Mouse (Mus musculus) stomach, embryonic 16.5 days (tissue): ENCODE data around the gene Ganc. TPM values are rescaled to one million over a fixed set of nuclear protein-coding genes. Genes with fewer than 3 reads are reported as not detected.
A peak's percentile ranks its signal among the peaks of the same experiment; 100 is the strongest.

Source experiments
- ATAC-seq: fragments of 200-750 bp; cut with Nextera tagmentation; 2 replicates; pipeline ENCODE4 v1.8.0; 2017; ENCODE audit warnings: moderate number of reproducible peaks, moderate TSS enrichment; ENCODE audit not compliant: insufficient read depth, low FRiP score
- H3K27ac ChIP-seq: fragments of 300-500 bp; sonication (generic); 2 replicates; pipeline ENCODE4 v1.5.1; 2014; ENCODE audit warnings: low read length
- H3K27me3 ChIP-seq: fragments of 300-500 bp; sonication (generic); 2 replicates; pipeline ENCODE4 v1.6.1; 2014; ENCODE audit warnings: low read length, control low read depth, mixed read lengths; ENCODE audit not compliant: control insufficient read depth, insufficient read depth
- H3K36me3 ChIP-seq: fragments of 300-500 bp; sonication (generic); 2 replicates; pipeline ENCODE4 v1.6.1; 2014; ENCODE audit warnings: low read length; ENCODE audit not compliant: control insufficient read depth, insufficient read depth
- H3K4me1 ChIP-seq: fragments of 300-500 bp; sonication (generic); 2 replicates; pipeline ENCODE4 v1.6.1; 2014; ENCODE audit warnings: low read length, control low read depth, mixed read lengths; ENCODE audit not compliant: control insufficient read depth, insufficient read depth
- H3K4me2 ChIP-seq: fragments of 300-500 bp; sonication (generic); 2 replicates; pipeline ENCODE4 v1.6.1; 2014; ENCODE audit warnings: low read depth, low read length, mixed read lengths
- H3K4me3 ChIP-seq: fragments of 300-500 bp; sonication (generic); replicated peaks from 2 replicates; pipeline ENCODE4 v1.5.1; 2014; ENCODE audit warnings: mild to moderate bottlenecking, low read length
- H3K9ac ChIP-seq: fragments of 300-500 bp; sonication (generic); 2 replicates; pipeline ENCODE4 v1.6.1; 2014; ENCODE audit warnings: low read length
- H3K9me3 ChIP-seq: fragments of 300-500 bp; sonication (generic); replicated peaks from 2 replicates; pipeline ENCODE4 v1.6.1; 2016; ENCODE audit warnings: low read length, control low read depth; ENCODE audit not compliant: control insufficient read depth
- WGBS: fragments of 180-500 bp; shearing (Covaris S2); extraction: QIAGEN DNeasy Blood & Tissue Kit; methylation state at CpG from one replicate; pipeline ENCODE4 v1.1.7; 2014; 5-methylcytosine and 5-hydroxymethylcytosine counted together
- polyA plus RNA-seq: library from polyadenylated mRNA; unstranded; fragments of >200 nt; fragmentation: Nextera tagmentation; extraction: Ambion mirVana; gene quantifications from 2 replicates; pipeline ENCODE4 v1.2.1, GENCODE M21; 2015

Ganc gene
- polyA plus RNA-seq, 1 experiment from 2014 or later: 10.3 TPM

DNA sequence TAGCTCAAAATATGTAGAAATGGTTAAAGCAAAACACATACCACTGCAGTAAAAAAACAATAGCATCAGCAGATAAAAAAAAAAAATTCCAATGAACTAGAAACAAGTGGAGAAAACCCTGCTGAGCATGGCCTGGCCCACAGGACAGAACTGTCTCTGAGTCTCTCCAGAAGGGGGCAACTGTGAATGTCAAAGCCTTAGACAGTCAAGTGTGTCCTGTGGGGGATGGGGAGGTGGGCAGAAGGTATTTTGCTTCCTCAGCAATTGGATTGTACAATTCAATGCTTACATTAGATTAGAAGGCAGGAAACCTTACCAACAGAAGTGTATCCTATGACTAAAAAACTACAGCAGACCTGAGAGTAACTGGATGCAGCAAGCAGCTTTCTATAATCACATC lies 11.3 kb upstream of the Ganc start:
- no peak for ATAC-seq
- H3K4me3 ChIP-seq: no peak overlapping the region

DNA sequence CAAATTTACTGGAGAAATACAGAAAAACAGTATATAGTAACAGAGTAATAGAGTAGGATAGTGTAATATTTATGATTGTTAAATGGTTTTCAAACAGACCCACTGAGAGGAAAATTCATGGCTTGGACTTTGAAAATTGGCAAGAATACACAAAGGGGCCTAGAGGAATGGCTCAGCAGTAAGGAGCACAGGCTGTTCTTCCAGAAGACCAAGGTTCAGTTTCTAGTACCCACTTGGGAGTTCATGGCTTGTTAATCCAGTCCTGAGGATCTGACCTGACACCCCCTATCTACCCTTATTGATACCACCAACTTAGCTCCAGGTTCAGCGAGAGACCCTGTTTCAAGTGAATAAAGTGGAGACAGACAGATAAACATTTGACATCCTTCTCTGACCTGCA lies 5.7 kb upstream of the Ganc start:
- Histone ChIP-seq H3K36me3 (peaks cover 5% of the 10 kb centered on the region; the same call in 1 of the 2 replicates), H3K27me3 (no peaks in the 10 kb centered on the region), H3K4me1 (peaks cover 7% of the 10 kb centered on the region), H3K9ac (no peak overlapping the region), H3K27ac (no peak overlapping the region), H3K9me3 (no peaks in the 10 kb centered on the region), H3K4me3 (no peak overlapping the region), H3K4me2 (no peak overlapping the region)
- no peak for ATAC-seq
- WGBS: 93% methylated on average over 1 of the region's 1 CpGs

More for the DNA sequence above, 11.3 kb upstream of the Ganc start:
- Histone ChIP-seq H3K4me1 (no peaks in the 10 kb centered on the region), H3K27me3 (no peaks in the 10 kb centered on the region), H3K36me3 (peaks cover 19% of the 10 kb centered on the region; the same call in 1 of the 2 replicates), H3K9me3 (no peaks in the 10 kb centered on the region), H3K9ac (no peak overlapping the region), H3K27ac (no peak overlapping the region), H3K4me2 (no peak overlapping the region)

DNA sequence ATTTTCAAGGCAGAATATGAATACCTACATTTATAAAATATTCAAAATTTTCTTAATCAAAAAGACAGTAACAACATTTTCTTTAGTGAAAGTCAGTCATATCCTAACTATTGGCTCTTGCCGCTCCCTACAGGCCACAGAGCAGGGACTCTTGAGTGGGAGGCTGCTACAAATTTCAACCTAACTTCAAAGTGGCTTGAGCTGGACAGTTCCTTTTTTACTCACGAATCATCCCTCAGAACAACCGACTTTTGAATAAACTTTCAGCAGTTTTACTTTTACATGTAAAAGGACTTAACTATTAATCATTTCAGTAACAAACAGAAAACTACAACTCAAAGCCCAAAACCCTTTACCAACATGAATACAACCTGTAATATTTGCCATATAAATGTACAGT lies 883 bp upstream of the Ganc start:
- H3K9ac ChIP-seq: peak overlapping the region; percentile 50
- H3K36me3 ChIP-seq: no peaks in the 10 kb centered on the region
- peak overlapping the region; percentile 61 for H3K4me2 ChIP-seq
- WGBS: 25% methylated on average over 3 of the region's 3 CpGs
- H3K27ac ChIP-seq: no peak overlapping the region
- no peaks in the 10 kb centered on the region for H3K27me3 ChIP-seq
- H3K9me3 ChIP-seq: no peaks in the 10 kb centered on the region
- H3K4me3 ChIP-seq: peak overlapping the region; percentile 71
- peaks cover 7% of the 10 kb centered on the region for H3K4me1 ChIP-seq
- no peak for ATAC-seq

DNA sequence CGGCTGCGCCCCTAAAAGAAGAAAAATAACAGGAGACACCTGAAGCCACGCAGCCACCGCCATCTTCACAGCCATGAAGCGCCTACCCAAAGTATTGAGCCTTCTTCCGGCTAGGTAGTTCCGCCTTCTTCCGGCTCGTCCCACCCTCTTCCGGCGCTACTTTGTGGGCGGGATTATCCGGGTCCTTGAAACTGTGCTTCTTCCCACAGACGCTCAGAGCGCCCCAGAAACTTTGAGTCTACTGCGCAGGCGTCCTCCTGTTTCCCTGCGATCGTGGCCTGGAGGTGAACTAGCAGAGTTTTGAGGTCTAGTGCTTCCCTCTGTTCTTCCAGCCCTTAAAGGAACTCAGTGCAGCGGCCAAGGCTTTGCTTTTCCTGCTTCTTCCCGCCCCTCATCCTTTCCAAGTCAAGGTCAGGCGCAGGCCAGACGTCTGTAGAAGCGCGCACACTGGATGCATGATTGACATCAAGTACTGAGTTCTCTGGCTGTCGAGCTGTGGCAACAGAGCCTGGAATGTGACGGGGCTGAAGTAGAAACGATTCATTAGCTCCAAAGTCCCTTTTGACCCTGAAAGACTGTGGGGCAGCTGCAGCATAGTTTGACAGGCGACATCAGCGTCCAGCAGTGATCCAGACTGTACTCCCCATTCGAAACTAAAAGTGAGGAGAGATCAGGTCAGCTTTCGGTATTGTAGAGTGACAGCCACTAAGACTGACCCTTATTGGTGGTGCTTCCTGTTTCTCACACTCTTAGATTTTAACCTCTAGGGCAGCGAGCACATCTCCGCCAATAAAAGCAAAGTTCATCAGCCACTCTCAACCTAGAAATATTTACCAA lies 508 bp downstream of the Ganc start, which contains the start of gene Tmem87a:
Gene Tmem87a, minus strand, starts transcription at position 128 of the 837 bp plus-strand sequence.
- H3K4me1 ChIP-seq: peaks cover 7% of the 10 kb centered on the region
- H3K36me3 ChIP-seq: no peaks in the 10 kb centered on the region
- WGBS: under 1% methylated on average over 34 of the region's 34 CpGs
- no peaks in the 10 kb centered on the region for H3K9me3 ChIP-seq
- H3K27ac ChIP-seq: peak within 1 kb of the TSS; percentile 99
- peak within 1 kb of the TSS; percentile 71 for H3K4me3 ChIP-seq
- peak within 1 kb of the TSS; percentile 86 for H3K9ac ChIP-seq
- peak within 1 kb of the TSS; percentile 76 for H3K4me2 ChIP-seq
- H3K27me3 ChIP-seq: no peaks in the 10 kb centered on the region
- ATAC-seq: peak; percentile 99

GRCm38 (mm10) chr2:120404823-120405765 lies 1.4 kb downstream of the Ganc start:
- H3K36me3 ChIP-seq: no peaks in the 10 kb centered on the region

DNA sequence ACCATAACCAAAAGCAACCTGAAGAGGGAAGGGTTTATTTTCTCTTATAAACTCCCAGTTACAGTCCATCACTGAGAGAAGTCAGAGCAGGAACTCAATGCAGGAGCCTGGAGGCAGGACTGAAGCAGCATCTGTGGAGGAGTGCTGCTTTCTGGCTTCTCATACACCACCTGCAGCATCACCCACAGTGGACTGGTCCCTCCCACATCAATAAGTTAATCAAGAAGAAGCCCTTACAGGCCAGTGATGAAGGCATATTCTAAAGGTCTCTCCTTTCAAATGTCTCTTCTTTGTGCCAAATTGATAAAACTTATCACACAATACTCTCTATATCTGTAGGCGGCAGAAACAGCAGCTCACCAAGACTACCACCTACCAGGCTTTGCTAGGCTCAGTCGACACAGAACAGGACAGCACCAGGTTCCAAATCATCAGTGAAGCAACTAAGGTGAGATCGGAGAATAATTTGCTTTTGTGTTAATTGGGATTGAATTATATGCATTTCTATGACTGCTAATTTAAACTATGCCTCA lies 7.5 kb downstream of the Ganc start:
- no peaks in the 10 kb centered on the region for H3K27me3 ChIP-seq
- ATAC-seq: no peak
- no peak overlapping the region for H3K4me3 ChIP-seq
- no peaks in the 10 kb centered on the region for H3K36me3 ChIP-seq
- WGBS: 95% methylated on average over 3 of the region's 3 CpGs
- no peak overlapping the region for H3K27ac ChIP-seq
- no peak overlapping the region for H3K9ac ChIP-seq
- no peaks in the 10 kb centered on the region for H3K4me1 ChIP-seq
- H3K9me3 ChIP-seq: no peaks in the 10 kb centered on the region
- H3K4me2 ChIP-seq: no peak overlapping the region

More at GRCm38 (mm10) chr2:120404823-120405765, 1.4 kb downstream of the Ganc start:
- Histone ChIP-seq H3K9me3 (no peaks in the 10 kb centered on the region), H3K9ac (peak overlapping the region; percentile 86), H3K4me3 (peak overlapping the region; percentile 71), H3K4me1 (peaks cover 7% of the 10 kb centered on the region), H3K4me2 (peak overlapping the region; percentile 76), H3K27ac (peak overlapping the region; percentile 99), H3K27me3 (no peaks in the 10 kb centered on the region)
- no peak for ATAC-seq
- WGBS: 17% methylated on average over 14 of the region's 14 CpGs

DNA sequence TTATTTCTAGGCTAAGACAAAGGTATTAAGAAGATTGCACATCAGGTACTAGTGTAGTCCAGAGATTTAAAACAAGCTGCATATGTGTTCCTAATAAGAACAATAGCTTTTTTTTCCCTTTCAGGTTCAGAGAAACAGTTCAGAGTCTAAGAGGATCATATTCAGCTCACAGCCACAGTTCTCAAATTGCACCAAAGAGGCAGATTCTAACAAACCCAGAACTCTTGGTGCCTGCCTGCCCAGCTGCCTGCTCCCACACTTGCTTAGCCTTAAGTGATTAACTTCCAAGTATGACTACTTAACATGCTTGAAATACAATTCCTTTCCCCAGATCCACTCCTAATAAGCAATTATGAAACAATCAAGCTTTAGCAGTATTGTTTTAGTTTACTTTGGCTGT lies 10.4 kb downstream of the Ganc start:
- H3K4me1 ChIP-seq: no peaks in the 10 kb centered on the region
- H3K36me3 ChIP-seq: no peaks in the 10 kb centered on the region
- H3K9ac ChIP-seq: no peak overlapping the region
- no peak for ATAC-seq
- H3K4me2 ChIP-seq: no peak overlapping the region
- H3K9me3 ChIP-seq: no peaks in the 10 kb centered on the region
- H3K4me3 ChIP-seq: no peak overlapping the region
- no peaks in the 10 kb centered on the region for H3K27me3 ChIP-seq
- no peak overlapping the region for H3K27ac ChIP-seq

- no peak for ATAC-seq
- no peaks in the 10 kb centered on the region for H3K27me3 ChIP-seq
- H3K4me2 ChIP-seq: no peak overlapping the region
Observed at GRCm38 (mm10) chr2:120414738-120415414, 11.2 kb downstream of the Ganc start.

More at GRCm38 (mm10) chr2:120414738-120415414, 11.2 kb downstream of the Ganc start:
- Histone ChIP-seq H3K9ac (no peak overlapping the region), H3K9me3 (no peaks in the 10 kb centered on the region), H3K27ac (no peak overlapping the region), H3K4me3 (no peak overlapping the region), H3K4me1 (no peaks in the 10 kb centered on the region), H3K36me3 (no peaks in the 10 kb centered on the region)
- WGBS: 48% methylated on average over 1 of the region's 1 CpGs
